Mouse (Mus musculus): ENCODE measurements around the gene Gata5. TPM values are rescaled to one million over a fixed set of nuclear protein-coding genes. Genes with fewer than 3 reads are reported as not detected.

Gata5 gene
- total RNA-seq, 2 experiments from 2014 or later, result not detected

GRCm38 (mm10) chr2:180317591-180317990 lies 16.9 kb downstream of the Gata5 start:
- DNase-seq (ENCODE audit: low spot score in 2 of 2), result no peak
- intact Hi-C loops (cut with DNase I), result no loop called here

GRCm38 (mm10) chr2:180314292-180314691 lies 20.2 kb downstream of the Gata5 start:
- intact Hi-C loops (cut with DNase I), result no loop called here
- DNase-seq (ENCODE audit: low spot score in 2 of 2), result no peak

GRCm38 (mm10) chr2:180311147-180311546 lies 23.4 kb downstream of the Gata5 start:
- intact Hi-C loops (cut with DNase I), result no loop called here

GRCm38 (mm10) chr2:180307680-180308079 lies 26.8 kb downstream of the Gata5 start:
- intact Hi-C loops (cut with DNase I), result no loop called here
- DNase-seq (ENCODE audit: low spot score in 2 of 2), result no peak

More at GRCm38 (mm10) chr2:180311147-180311546, 23.4 kb downstream of the Gata5 start:
- DNase-seq (ENCODE audit: low spot score in 2 of 2), result no peak

GRCm38 (mm10) chr2:180306423-180307168 lies 27.9 kb downstream of the Gata5 start:
- intact Hi-C loops (cut with DNase I), result no loop called here
- DNase-seq (ENCODE audit: low spot score in 2 of 2), result no peak

- no peak for DNase-seq (ENCODE audit: low spot score in 2 of 2)
- intact Hi-C loops (cut with DNase I), result no loop called here
These were observed 28.5 kb downstream of the Gata5 start for GRCm38 (mm10) chr2:180306009-180306408.

GRCm38 (mm10) chr2:180305490-180305889 lies 29.0 kb downstream of the Gata5 start:
- intact Hi-C loops (cut with DNase I), result no loop called here
- no peak for DNase-seq (ENCODE audit: low spot score in 2 of 2)

GRCm38 (mm10) chr2:180304554-180304953 lies 29.9 kb downstream of the Gata5 start:
- intact Hi-C loops (cut with DNase I), result no loop called here
- DNase-seq (ENCODE audit: low spot score in 2 of 2), result no peak

GRCm38 (mm10) chr2:180303468-180303867 lies 31.0 kb downstream of the Gata5 start:
- DNase-seq (ENCODE audit: low spot score in 2 of 2), result no peak
- intact Hi-C loops (cut with DNase I), result no loop called here

- DNase-seq (ENCODE audit: low spot score in 2 of 2), result no peak
- intact Hi-C loops (cut with DNase I), result no loop called here
These were observed 32.3 kb downstream of the Gata5 start for GRCm38 (mm10) chr2:180302201-180302600.

- intact Hi-C loops (cut with DNase I), result no loop called here
- no peak for DNase-seq (ENCODE audit: low spot score in 2 of 2)
These were observed 33.7 kb downstream of the Gata5 start for GRCm38 (mm10) chr2:180300771-180301170.

- DNase-seq (ENCODE audit: low spot score in 2 of 2), result no peak
- intact Hi-C loops (cut with DNase I), result no loop called here
These were observed 34.2 kb downstream of the Gata5 start for GRCm38 (mm10) chr2:180300252-180300651.

- intact Hi-C loops (cut with DNase I), result no loop called here
- no peak for DNase-seq (ENCODE audit: low spot score in 2 of 2)
These were observed 41.6 kb downstream of the Gata5 start for GRCm38 (mm10) chr2:180292906-180293305.

GRCm38 (mm10) chr2:180292026-180292425 lies 42.5 kb downstream of the Gata5 start:
- no peak for DNase-seq (ENCODE audit: low spot score in 2 of 2)
- intact Hi-C loops (cut with DNase I), result no loop called here

- no peak for DNase-seq (ENCODE audit: low spot score in 2 of 2)
- intact Hi-C loops (cut with DNase I), result no loop called here
These were observed 42.9 kb downstream of the Gata5 start for GRCm38 (mm10) chr2:180291566-180291965.

- no peak for DNase-seq (ENCODE audit: low spot score in 2 of 2)
- intact Hi-C loops (cut with DNase I), result no loop called here
These were observed 44.0 kb downstream of the Gata5 start for GRCm38 (mm10) chr2:180290503-180290902.

- DNase-seq (ENCODE audit: low spot score in 2 of 2), result no peak
- intact Hi-C loops (cut with DNase I), result no loop called here
These were observed 44.9 kb downstream of the Gata5 start, which contains the start of gene Rbbp8nl for GRCm38 (mm10) chr2:180289440-180290108. Rbbp8nl (minus strand) TSS chr2:180289879.

- intact Hi-C loops (cut with DNase I), result no loop called here
- no peak for DNase-seq (ENCODE audit: low spot score in 2 of 2)
These were observed 45.5 kb downstream of the Gata5 start for GRCm38 (mm10) chr2:180288966-180289365.

GRCm38 (mm10) chr2:180279321-180279720 lies 55.2 kb downstream of the Gata5 start:
- intact Hi-C loops (cut with DNase I), result loop anchor here (10.0 kb wide), 1 partner anchor 495 kb away; the partner anchor contains the start of gene Bhlhe23
- DNase-seq (ENCODE audit: low spot score in 2 of 2), result no peak

GRCm38 (mm10) chr2:180277773-180278320 lies 56.7 kb downstream of the Gata5 start:
- intact Hi-C loops (cut with DNase I), result loop anchor here (10.0 kb wide), 1 partner anchor 497 kb away; the partner anchor contains the start of gene Bhlhe23
- no peak for DNase-seq (ENCODE audit: low spot score in 2 of 2)

Data from left cerebral cortex, postnatal 25 days (tissue).